Mouse (Mus musculus) hindbrain, postnatal 0 days (tissue): ENCODE measurements around the gene Gm15448. TPM values are rescaled to one million over a fixed set of nuclear protein-coding genes. Genes with fewer than 3 reads are reported as not detected.

ENCODE experiments used
- polyA plus RNA-seq: library from polyadenylated mRNA; unstranded; fragments of >200 nt; fragmentation: Nextera tagmentation; extraction: Ambion mirVana; gene quantifications from 2 replicates; pipeline ENCODE4 v1.2.1, GENCODE M21; 2015
- total RNA-seq: library from RNA; depleted of rRNA; stranded (reverse); fragments of >200 nt; gene quantifications from 2 replicates; pipeline ENCODE4 v1.2.3, GENCODE M21; 2014; rRNA removed

Gene Gm15448
- total and polyA plus RNA-seq, 2 experiments from 2014 or later: not detected

Other genes with a start within 250 kb of the Gm15448 start
- gene Oscar, start 209.5 kb downstream of the Gm15448 start, total RNA-seq: 0.50 and 1.1 TPM in 2 replicates
- gene Oscar, start 209.5 kb downstream of the Gm15448 start, polyA plus RNA-seq: 0.35 and 0.60 TPM in 2 replicates
- gene Ndufa3, start 208.3 kb downstream of the Gm15448 start, total RNA-seq: 235 and 572 TPM in 2 replicates
- 664 and 717 TPM in 2 replicates for gene Ndufa3, start 208.3 kb downstream of the Gm15448 start, polyA plus RNA-seq
- 14.2 and 17.3 TPM in 2 replicates for gene Tfpt, start 195.8 kb downstream of the Gm15448 start, total RNA-seq
- 31.4 and 35.9 TPM in 2 replicates for gene Tfpt, start 195.8 kb downstream of the Gm15448 start, polyA plus RNA-seq
- gene Prpf31, start 195.7 kb downstream of the Gm15448 start, total RNA-seq: 48.6 and 50.8 TPM in 2 replicates
- 77.6 and 78.6 TPM in 2 replicates for gene Prpf31, start 195.7 kb downstream of the Gm15448 start, polyA plus RNA-seq
- gene Cnot3, start 180.4 kb downstream of the Gm15448 start, total RNA-seq: 23.7 and 26.0 TPM in 2 replicates
- 26.4 and 29.8 TPM in 2 replicates for gene Cnot3, start 180.4 kb downstream of the Gm15448 start, polyA plus RNA-seq
- gene Leng1, start 159.8 kb downstream of the Gm15448 start, total RNA-seq: 2.2 and 3.6 TPM in 2 replicates
- 10.9 and 13.2 TPM in 2 replicates for gene Leng1, start 159.8 kb downstream of the Gm15448 start, polyA plus RNA-seq
- gene Tmc4, start 148.1 kb downstream of the Gm15448 start, total RNA-seq: 3.5 and 4.2 TPM in 2 replicates
- 3.5 and 4.4 TPM in 2 replicates for gene Tmc4, start 148.1 kb downstream of the Gm15448 start, polyA plus RNA-seq
- gene Tsen34, start 132.8 kb downstream of the Gm15448 start, total RNA-seq: 408 and 417 TPM in 2 replicates
- 254 and 255 TPM in 2 replicates for gene Tsen34, start 132.8 kb downstream of the Gm15448 start, polyA plus RNA-seq
- gene Mboat7, start 132.2 kb downstream of the Gm15448 start, total RNA-seq: 212 and 229 TPM in 2 replicates
- 117 and 119 TPM in 2 replicates for gene Mboat7, start 132.2 kb downstream of the Gm15448 start, polyA plus RNA-seq
- 545 and 569 TPM in 2 replicates for gene Rps9, start 121.7 kb downstream of the Gm15448 start, total RNA-seq
- 743 and 752 TPM in 2 replicates for gene Rps9, start 121.7 kb downstream of the Gm15448 start, polyA plus RNA-seq
- 0.37 TPM in 1 of 2 replicates, not detected in the other for gene Pirb, start 105.3 kb downstream of the Gm15448 start, total RNA-seq
- gene Pirb, start 105.3 kb downstream of the Gm15448 start, polyA plus RNA-seq: 0.39 and 0.47 TPM in 2 replicates
- gene Pira2, start 19.4 kb upstream of the Gm15448 start, total RNA-seq: not detected in 2 replicates
- gene Pira2, start 19.4 kb upstream of the Gm15448 start, polyA plus RNA-seq: not detected in 2 replicates
- gene Gm14548, start 72.4 kb upstream of the Gm15448 start, total RNA-seq: 0.07 TPM in 1 of 2 replicates, not detected in the other
- gene Gm14548, start 72.4 kb upstream of the Gm15448 start, polyA plus RNA-seq: not detected in 2 replicates
- gene Lilra6, start 89.8 kb upstream of the Gm15448 start, total RNA-seq: not detected in 2 replicates
- not detected in 2 replicates for gene Lilra6, start 89.8 kb upstream of the Gm15448 start, polyA plus RNA-seq
- gene Lair1, start 237.5 kb upstream of the Gm15448 start, total RNA-seq: 6.2 and 8.6 TPM in 2 replicates
- gene Lair1, start 237.5 kb upstream of the Gm15448 start, polyA plus RNA-seq: 3.4 and 4.0 TPM in 2 replicates